9 mouse cellular contexts compared by ENCODE assay signal in the genomic region with DNA sequence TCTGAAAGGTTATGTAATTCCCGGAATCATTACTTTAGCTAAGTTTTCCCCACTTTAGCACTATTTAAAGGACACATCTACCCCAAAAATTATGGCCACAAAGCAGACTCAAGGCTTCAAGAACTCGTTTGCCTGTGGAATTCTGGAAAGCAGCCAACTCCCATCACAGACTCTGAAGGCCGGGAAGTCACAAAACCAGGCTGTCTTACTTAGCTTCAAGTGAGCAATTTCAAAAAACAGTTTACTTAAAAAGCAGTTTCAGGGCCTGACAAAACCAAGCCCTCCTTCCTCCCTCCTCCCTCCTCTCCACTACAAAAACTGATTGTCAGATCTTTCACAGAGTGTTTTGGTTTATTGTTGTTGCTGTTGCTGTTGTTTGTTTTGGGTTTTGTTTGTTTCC.
A peak's percentile ranks its signal among the peaks of the same experiment; 100 is the strongest.
DNase-seq lines count a peak whose midpoint lies in the region; ATAC-seq lines count a peak whose summit lies in the region.
"Had no signal": no experiment of that assay in that cellular context is flagged by ENCODE, and none has a peak within 500 bp of the region (broad histone marks: within the 10 kb centered on the region; RNA-seq: fewer than 3 reads in every experiment).

No protein-coding gene starts in this region.

- WGBS in kidney, embryonic 14.5 days, result 50% methylated on average over 3 of the region's 3 CpGs

- no peaks in the 10 kb centered on the region for H3K36me3 ChIP-seq in kidney, embryonic 14.5 days (ENCODE audit: control insufficient read depth, insufficient read depth, low read length)
- H3K36me3 ChIP-seq: limb, embryonic 12.5 days had no signal

- ATAC-seq in kidney, embryonic 14.5 days (ENCODE audit: low FRiP score, low TSS enrichment), result no peak

- DNase-seq in cerebellum, postnatal 14 days, result peak; percentile 24 to 30
- no peak for DNase-seq in cerebellum, postnatal 36 days
- DNase-seq in kidney, postnatal 4 days, result peak; percentile 2 to 26
- peak; percentile 5 for DNase-seq in right cerebral cortex, adult 18-20 months
- no peak for DNase-seq in right cerebral cortex, postnatal 25 days
- DNase-seq in gastrocnemius, postnatal 25 days, result no peak
- DNase-seq in thymus, postnatal 4 days, result no peak

- no peaks in the 10 kb centered on the region for H3K27me3 ChIP-seq in kidney, embryonic 14.5 days (ENCODE audit: control insufficient read depth, insufficient read depth, low read length)
- H3K27me3 ChIP-seq: limb, embryonic 12.5 days had no signal

- H3K9ac ChIP-seq in kidney, embryonic 14.5 days (ENCODE audit: low read depth, low read length), result no peak overlapping the region
- H3K9ac ChIP-seq: limb, embryonic 12.5 days had no signal

- H3K4me1 ChIP-seq in kidney, embryonic 14.5 days (ENCODE audit: control insufficient read depth, insufficient read depth, low read length), result no peaks in the 10 kb centered on the region
- H3K4me1 ChIP-seq: limb, embryonic 12.5 days had no signal

- no peak overlapping the region for H3K4me3 ChIP-seq in kidney, embryonic 14.5 days (ENCODE audit: low read length)
- H3K4me3 ChIP-seq: limb, embryonic 12.5 days had no signal

- no peaks in the 10 kb centered on the region for H3K9me3 ChIP-seq in kidney, embryonic 14.5 days (ENCODE audit: control insufficient read depth, low read length)
- H3K9me3 ChIP-seq: limb, embryonic 12.5 days had no signal

- H3K4me2 ChIP-seq in kidney, embryonic 14.5 days (replicated peaks; ENCODE audit: low read depth, low read length), result no peak overlapping the region
- H3K4me2 ChIP-seq: limb, embryonic 12.5 days had no signal

- no peak overlapping the region for H3K27ac ChIP-seq in kidney, embryonic 14.5 days (ENCODE audit: low read depth, low read length)
- H3K27ac ChIP-seq: limb, embryonic 12.5 days had no signal

Comparison
In these comparisons a context has a peak if more than half of its experiments do, and no peak if none do; other contexts are left out.
1. DNase-seq: peak in cerebellum, postnatal 14 days (2 of 2), kidney, postnatal 4 days (2 of 2) and right cerebral cortex, adult 18-20 months (single experiment); none in cerebellum, postnatal 36 days (0 of 2), right cerebral cortex, postnatal 25 days (single experiment), gastrocnemius, postnatal 25 days (single experiment) and thymus, postnatal 4 days (single experiment).